Mouse (Mus musculus) ES-Bruce4 (cell line): ENCODE measurements around the gene Tnni3k. TPM values are rescaled to one million over a fixed set of nuclear protein-coding genes. Genes with fewer than 3 reads are reported as not detected.

Experiments
- H3K27ac ChIP-seq: 2 replicates; pipeline ENCODE4 v1.5.1; 2012; ENCODE audit warnings: low read length, inconsistent platforms; ENCODE audit not compliant: insufficient read depth
- H3K27me3 ChIP-seq: 2 replicates; pipeline ENCODE4 v1.6.1; 2012; ENCODE audit warnings: mild to moderate bottlenecking, low read length, inconsistent platforms; ENCODE audit not compliant: control insufficient read depth, poor library complexity, insufficient read depth, severe bottlenecking
- H3K36me3 ChIP-seq: 2 replicates; pipeline ENCODE4 v1.6.1; 2012; ENCODE audit warnings: inconsistent platforms, mild to moderate bottlenecking, low read length, moderate library complexity; ENCODE audit not compliant: control insufficient read depth, poor library complexity, insufficient read depth, severe bottlenecking
- H3K4me1 ChIP-seq: one replicate; pipeline ENCODE4 v1.8.1; 2011; ENCODE audit warnings: low read length; ENCODE audit not compliant: control insufficient read depth, insufficient read depth
- H3K4me3 ChIP-seq: 2 replicates; pipeline ENCODE4 v1.5.1; 2011; ENCODE audit warnings: low read depth, mild to moderate bottlenecking, low read length
- H3K9ac ChIP-seq: 2 replicates; pipeline ENCODE4 v1.6.1; 2012; ENCODE audit warnings: low read depth, mild to moderate bottlenecking, inconsistent platforms; ENCODE audit not compliant: poor library complexity, severe bottlenecking
- H3K9me3 ChIP-seq: replicated peaks from 2 replicates; pipeline ENCODE4 v1.6.1; 2012; ENCODE audit warnings: mild to moderate bottlenecking, low read length, inconsistent platforms; ENCODE audit not compliant: control insufficient read depth, poor library complexity, insufficient read depth, severe bottlenecking
- CTCF ChIP-seq: IDR thresholded peaks from one replicate; pipeline ENCODE4 v1.8.1; 2011; ENCODE audit warnings: low read depth, low read length
- EP300 ChIP-seq: IDR thresholded peaks from 2 replicates; pipeline ENCODE4 v1.6.1; 2011; ENCODE audit warnings: low read depth, low read length; ENCODE audit not compliant: insufficient read depth
- POLR2A ChIP-seq: IDR thresholded peaks from one replicate; pipeline ENCODE4 v1.8.1; 2011; ENCODE audit warnings: low read length; ENCODE audit not compliant: insufficient read depth
- polyA plus RNA-seq: library from polyadenylated mRNA; stranded (reverse); fragments of >200 nt; gene quantifications from 2 replicates; pipeline ENCODE4 v1.2.4, GENCODE M21; 2011; ENCODE audit warnings: low read depth; ENCODE audit not compliant: missing spikeins, insufficient read depth, insufficient read length

The Tnni3k gene
- polyA plus RNA-seq, 1 experiment, result not detected

- Histone ChIP-seq H3K4me3 (no peak overlapping the region), H3K9me3 (no peaks in the 10 kb centered on the region; the same call in 1 of the 2 replicates), H3K27ac (no peak overlapping the region), H3K36me3 (no peaks in the 10 kb centered on the region), H3K9ac (no peak overlapping the region), H3K27me3 (no peaks in the 10 kb centered on the region), H3K4me1 (no peaks in the 10 kb centered on the region)
- TF ChIP-seq CTCF (no peak), POLR2A (no peak), EP300 (no peak)
These were observed 169.8 kb downstream of the Tnni3k start for GRCm38 (mm10) chr3:154885452-154885851.

DNA sequence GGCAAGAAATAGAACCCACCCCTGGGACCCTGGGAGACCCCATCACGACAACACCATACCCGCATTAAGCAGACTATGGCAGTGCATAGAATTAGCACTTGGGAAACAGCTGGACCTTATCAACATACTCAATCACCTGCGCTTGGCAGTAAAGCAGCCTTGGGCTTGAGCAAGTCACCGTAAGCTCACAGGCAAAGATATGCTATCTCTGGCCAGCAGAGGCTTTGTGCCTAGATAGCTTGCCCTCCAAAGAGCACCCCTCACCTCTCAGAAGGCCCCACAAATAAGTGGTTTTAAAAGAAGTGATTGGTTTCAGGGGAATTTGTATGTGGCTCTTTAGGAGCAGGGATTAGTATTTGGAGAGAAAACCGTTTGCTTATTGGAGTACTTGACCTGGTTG lies 170.2 kb downstream of the Tnni3k start:
- TF ChIP-seq POLR2A (no peak), CTCF (no peak), EP300 (no peak)
- Histone ChIP-seq H3K9me3 (no peaks in the 10 kb centered on the region; the same call in 1 of the 2 replicates), H3K27ac (no peak overlapping the region), H3K4me1 (no peaks in the 10 kb centered on the region), H3K36me3 (no peaks in the 10 kb centered on the region), H3K27me3 (no peaks in the 10 kb centered on the region), H3K9ac (no peak overlapping the region), H3K4me3 (no peak overlapping the region)

DNA sequence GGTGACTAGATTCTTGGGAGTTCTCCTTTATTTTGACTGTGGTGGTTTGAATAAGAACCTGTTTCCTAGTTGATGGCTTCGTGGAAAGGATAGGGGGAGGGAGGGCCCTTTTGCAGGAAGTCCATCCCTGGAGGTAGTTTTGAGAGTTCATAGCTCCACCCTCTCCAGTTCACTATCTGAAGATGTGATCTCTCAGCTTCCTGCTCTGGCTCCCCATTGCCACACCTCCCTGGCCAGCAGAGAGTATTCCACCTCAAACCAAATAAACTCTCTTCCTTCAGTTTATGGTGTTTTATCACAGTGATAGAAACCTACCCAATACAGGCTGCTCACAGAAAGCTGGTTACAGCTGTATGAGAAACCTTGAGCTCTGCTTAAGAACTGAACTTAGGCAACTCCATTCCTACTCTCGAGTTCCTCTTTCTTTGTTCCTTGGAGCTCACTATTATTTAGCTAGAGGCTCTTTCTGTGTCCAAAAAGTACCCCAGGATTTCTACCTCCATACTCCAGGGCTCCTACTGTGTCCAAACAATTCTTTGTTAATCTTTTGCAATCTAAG lies 173.7 kb downstream of the Tnni3k start:
- H3K4me3 ChIP-seq, result no peak overlapping the region
- H3K27me3 ChIP-seq, result no peaks in the 10 kb centered on the region
- H3K4me1 ChIP-seq, result no peaks in the 10 kb centered on the region
- H3K27ac ChIP-seq, result no peak overlapping the region
- no peaks in the 10 kb centered on the region for H3K36me3 ChIP-seq
- H3K9me3 ChIP-seq, result no peaks in the 10 kb centered on the region; the same call in 1 of the 2 replicates
- H3K9ac ChIP-seq, result no peak overlapping the region
- no peak for TF ChIP-seq EP300
- TF ChIP-seq CTCF, result no peak
- TF ChIP-seq POLR2A, result no peak

GRCm38 (mm10) chr3:154880536-154880939 lies 174.7 kb downstream of the Tnni3k start:
- no peak overlapping the region for H3K9ac ChIP-seq
- H3K9me3 ChIP-seq, result no peaks in the 10 kb centered on the region
- no peak for TF ChIP-seq CTCF
- TF ChIP-seq POLR2A, result no peak
- TF ChIP-seq EP300, result no peak
- no peaks in the 10 kb centered on the region for H3K4me1 ChIP-seq
- no peaks in the 10 kb centered on the region for H3K27me3 ChIP-seq
- no peaks in the 10 kb centered on the region for H3K36me3 ChIP-seq
- H3K4me3 ChIP-seq, result no peak overlapping the region
- H3K27ac ChIP-seq, result no peak overlapping the region

GRCm38 (mm10) chr3:154880108-154880507 lies 175.1 kb downstream of the Tnni3k start:
- no peak for TF ChIP-seq POLR2A
- no peak for TF ChIP-seq EP300
- no peak for TF ChIP-seq CTCF
- no peaks in the 10 kb centered on the region for H3K27me3 ChIP-seq
- H3K9me3 ChIP-seq, result no peaks in the 10 kb centered on the region
- no peak overlapping the region for H3K27ac ChIP-seq
- no peak overlapping the region for H3K9ac ChIP-seq
- no peaks in the 10 kb centered on the region for H3K36me3 ChIP-seq
- no peaks in the 10 kb centered on the region for H3K4me1 ChIP-seq
- no peak overlapping the region for H3K4me3 ChIP-seq

- TF ChIP-seq POLR2A, result no peak
- no peak for TF ChIP-seq EP300
- TF ChIP-seq CTCF, result no peak
- H3K36me3 ChIP-seq, result no peaks in the 10 kb centered on the region
- H3K4me3 ChIP-seq, result no peak overlapping the region
- no peaks in the 10 kb centered on the region for H3K9me3 ChIP-seq
- no peak overlapping the region for H3K9ac ChIP-seq
- no peaks in the 10 kb centered on the region for H3K4me1 ChIP-seq
- no peak overlapping the region for H3K27ac ChIP-seq
- no peaks in the 10 kb centered on the region for H3K27me3 ChIP-seq
These were observed 175.7 kb downstream of the Tnni3k start for GRCm38 (mm10) chr3:154879515-154879914.
